Mouse (Mus musculus) C2C12 (cell line): ENCODE results near the gene Usp35.

ENCODE experiments used
- CTCF ChIP-seq: IDR thresholded peaks from one replicate; pipeline ENCODE4 v1.5.1; 2011; ENCODE audit not compliant: control insufficient read depth, insufficient read depth, insufficient read length
- FOSL1 ChIP-seq: IDR thresholded peaks from one replicate; pipeline ENCODE4 v1.8.0; 2011; ENCODE audit warnings: mild to moderate bottlenecking, low read length; ENCODE audit not compliant: poor library complexity, insufficient read depth, severe bottlenecking
- MAX ChIP-seq: IDR thresholded peaks from one replicate; pipeline ENCODE4 v1.6.1; 2011; ENCODE audit warnings: mild to moderate bottlenecking, control low read depth
- MYOD1 ChIP-seq: IDR thresholded peaks from one replicate; pipeline ENCODE4 v1.6.1; 2011; ENCODE audit warnings: low read depth; ENCODE audit not compliant: control insufficient read depth, insufficient read length

DNA sequence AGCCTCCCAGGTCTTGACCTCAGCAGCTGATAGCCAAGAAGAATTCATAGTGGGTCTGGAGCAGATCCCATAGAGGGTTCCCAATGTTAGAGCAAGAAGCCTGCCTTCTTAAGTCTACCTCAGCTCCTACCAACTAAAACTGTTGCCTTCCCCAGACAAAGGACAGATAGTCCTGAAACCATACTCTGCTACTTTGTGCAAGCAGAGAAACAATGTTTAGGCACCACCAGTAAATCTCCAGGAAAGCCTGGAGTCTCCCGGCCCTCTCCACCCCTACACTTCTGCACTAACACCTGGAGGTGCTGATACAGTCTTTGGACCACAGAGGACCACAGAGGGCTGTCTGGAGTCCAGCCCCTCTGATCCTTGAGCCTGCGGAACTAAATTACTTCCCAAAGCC lies 12.8 kb upstream of the Usp35 start:
- TF ChIP-seq CTCF (no peak), FOSL1 (no peak), MAX (no peak), MYOD1 (no peak)
